Mouse (Mus musculus) CD8-positive naive resting alpha-beta T cell, adult 2 months (primary cell): ENCODE results near the gene Tfpi.

Experiments used
- DNase-seq, 2 experiments: peaks; one replicate each; pipeline ENCODE4 v3.0.0; 2022; ENCODE audit warnings: low read depth in 2 of 2, low spot score in 2 of 2

Tfpi gene

DNA sequence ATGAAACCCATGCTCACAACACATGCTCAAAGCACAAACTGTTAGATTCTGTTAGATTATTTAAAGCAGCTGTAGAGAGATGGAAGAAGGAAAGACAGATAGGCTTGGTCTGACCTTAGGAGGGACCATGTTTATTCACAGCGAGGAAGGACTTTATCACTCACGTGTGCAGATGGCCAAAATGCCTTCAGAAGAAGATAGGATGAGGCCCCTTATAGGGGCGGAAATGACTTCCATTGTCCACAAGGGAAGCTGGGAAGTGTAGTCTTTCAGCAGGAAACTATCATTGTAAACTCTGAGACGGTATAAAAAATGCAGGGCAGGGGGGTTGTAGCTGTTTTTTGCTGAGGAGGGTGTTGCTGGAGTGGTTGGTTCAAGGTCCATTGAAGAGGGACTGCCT is at the start of gene Tfpi:
Tfpi (minus strand) TSS at position 199 of the 400 bp plus-strand sequence.
- no peak for DNase-seq

GRCm38 (mm10) chr2:84526221-84526620 is 49.6 kb upstream of the Tfpi start:
- no peak for DNase-seq

- DNase-seq, result no peak
Measured at GRCm38 (mm10) chr2:84525806-84526205, 49.2 kb upstream of the Tfpi start.

- DNase-seq, result no peak
Measured at GRCm38 (mm10) chr2:84525047-84525446, 48.5 kb upstream of the Tfpi start.

- DNase-seq, result no peak
Measured at GRCm38 (mm10) chr2:84523994-84524393, 47.4 kb upstream of the Tfpi start.

DNA sequence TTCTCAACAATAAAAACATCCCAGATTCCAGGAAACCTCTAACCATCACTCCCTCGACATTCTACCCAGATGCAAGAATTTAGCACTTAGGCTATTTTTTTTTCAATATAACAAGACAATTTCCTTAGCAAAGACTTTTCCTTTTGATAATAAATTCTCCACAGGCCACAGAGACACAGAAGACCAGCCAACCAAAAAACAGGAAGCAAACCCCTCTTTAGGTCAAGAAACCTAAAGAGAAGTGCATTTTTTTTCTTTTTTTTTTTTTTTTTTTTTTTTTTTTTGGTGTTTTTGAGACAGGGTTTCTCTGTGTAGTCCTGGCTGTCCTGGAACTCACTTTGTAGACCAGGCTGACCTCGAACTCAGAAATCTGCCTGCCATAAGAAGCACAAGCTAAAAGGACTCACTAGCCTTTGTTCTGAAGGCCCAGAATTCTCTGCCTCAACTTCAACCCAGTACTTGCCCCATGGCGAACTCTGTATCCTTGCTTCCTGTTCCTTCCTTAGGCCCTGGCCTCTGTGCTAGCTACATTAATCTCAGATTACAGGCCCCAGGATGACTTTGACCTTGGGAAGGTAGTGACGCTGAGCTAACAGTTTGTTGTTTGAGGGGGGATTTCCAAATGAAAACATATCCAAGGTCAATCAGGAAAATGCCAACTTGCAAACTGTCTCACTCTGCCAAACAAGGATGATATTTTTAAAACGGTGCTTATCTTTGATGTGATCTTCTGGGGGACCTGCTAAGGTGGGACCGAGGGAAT is 46.7 kb upstream of the Tfpi start:
- DNase-seq, result no peak

- DNase-seq, result no peak
Measured at GRCm38 (mm10) chr2:84519514-84520067, 43.0 kb upstream of the Tfpi start.

DNA sequence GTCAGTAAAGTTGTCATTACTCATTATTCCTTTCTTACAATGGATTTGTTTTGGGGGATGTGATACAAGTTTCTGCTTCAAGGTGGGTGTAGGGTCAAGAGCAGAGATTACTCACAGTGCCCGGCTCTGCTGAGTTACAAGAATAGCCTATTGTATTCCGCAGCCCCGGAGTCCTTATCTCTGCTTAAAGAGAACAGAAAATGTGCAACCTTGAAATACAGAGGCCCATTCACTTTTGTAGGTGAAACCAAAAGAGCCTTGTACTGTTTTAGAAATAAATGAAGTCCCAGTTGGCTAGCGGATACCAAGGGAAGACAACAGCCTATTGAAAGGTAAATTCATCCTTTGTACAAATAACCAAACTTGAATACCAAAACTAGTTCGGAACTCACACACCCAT is 42.2 kb upstream of the Tfpi start:
- DNase-seq, result no peak

GRCm38 (mm10) chr2:84513281-84513680 is 36.7 kb upstream of the Tfpi start:
- no peak for DNase-seq

DNA sequence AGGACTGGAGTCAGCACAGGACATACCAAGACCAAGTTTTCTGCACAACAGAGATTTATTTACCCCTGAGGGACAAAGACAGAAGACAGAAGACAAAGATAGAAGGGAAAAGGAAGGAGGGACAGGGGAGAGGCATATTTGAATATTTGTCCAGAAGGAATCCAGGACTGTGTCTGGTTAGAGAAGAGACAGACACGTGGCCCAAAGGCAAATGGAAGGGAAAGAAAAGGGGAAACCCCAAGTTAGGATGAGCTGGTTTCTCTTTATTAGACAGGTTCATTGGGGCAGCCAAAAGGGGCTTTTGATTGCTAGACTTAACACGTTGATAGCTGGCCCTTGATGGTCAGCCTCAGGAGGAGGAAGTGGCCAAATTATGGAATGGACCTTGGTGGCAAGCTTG is 34.9 kb upstream of the Tfpi start:
- no peak for DNase-seq

- peak in 1 of 2 experiments; percentile 7 for DNase-seq
Measured at GRCm38 (mm10) chr2:84511036-84511435, 34.5 kb upstream of the Tfpi start.

- DNase-seq, result peak; percentile 26 to 45
Measured at GRCm38 (mm10) chr2:84504954-84505394, 28.4 kb upstream of the Tfpi start.

- DNase-seq, result no peak
Measured at GRCm38 (mm10) chr2:84504285-84504684, 27.7 kb upstream of the Tfpi start.

DNA sequence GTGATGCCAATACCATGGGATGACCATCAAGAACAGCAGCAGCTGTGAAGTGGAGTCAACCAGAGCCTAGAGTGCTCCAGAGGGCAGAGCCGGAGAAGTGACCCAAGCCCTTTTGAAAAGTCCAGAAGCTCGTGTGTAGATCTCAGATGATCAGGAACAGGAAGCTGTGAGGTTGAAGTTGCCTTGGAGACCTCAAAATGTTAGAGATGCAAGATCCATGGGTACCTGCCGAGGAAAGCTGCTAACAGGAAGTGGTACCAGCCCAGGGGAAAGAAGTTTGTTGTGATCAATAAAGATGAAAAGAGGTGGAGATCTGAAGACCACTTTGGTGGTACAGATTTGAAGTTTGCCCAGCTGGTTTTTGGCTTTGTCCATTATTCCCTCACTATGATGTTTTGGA is 22.3 kb upstream of the Tfpi start:
- peak in 1 of 2 experiments; percentile 37 for DNase-seq

DNA sequence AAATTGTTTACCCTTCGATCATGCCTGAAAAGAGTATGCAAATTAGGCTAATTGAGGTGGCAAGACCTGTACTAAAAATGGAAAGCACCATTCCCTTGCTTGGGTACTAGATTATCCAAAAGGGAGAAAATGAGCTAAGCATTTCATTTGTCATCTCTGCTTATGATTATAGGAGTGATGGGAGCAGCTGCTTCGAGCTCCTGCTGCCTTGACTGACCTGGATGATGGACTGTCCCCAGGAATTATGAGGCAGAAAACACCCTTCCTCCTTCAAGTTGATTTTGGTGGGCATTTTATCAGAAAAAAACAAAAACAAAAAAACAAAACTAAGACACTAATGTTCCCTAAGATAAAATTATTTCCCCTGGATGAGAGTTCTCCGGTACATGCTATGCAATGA is 18.5 kb upstream of the Tfpi start:
- no peak for DNase-seq

GRCm38 (mm10) chr2:84493626-84494025 is 17.1 kb upstream of the Tfpi start:
- no peak for DNase-seq

- no peak for DNase-seq
Measured at GRCm38 (mm10) chr2:84491715-84492114, 15.1 kb upstream of the Tfpi start.

- no peak for DNase-seq
Measured at GRCm38 (mm10) chr2:84487705-84488291, 11.2 kb upstream of the Tfpi start.

- peak; percentile 52 to 69 for DNase-seq
Measured at GRCm38 (mm10) chr2:84481863-84482262, 5.3 kb upstream of the Tfpi start.

DNA sequence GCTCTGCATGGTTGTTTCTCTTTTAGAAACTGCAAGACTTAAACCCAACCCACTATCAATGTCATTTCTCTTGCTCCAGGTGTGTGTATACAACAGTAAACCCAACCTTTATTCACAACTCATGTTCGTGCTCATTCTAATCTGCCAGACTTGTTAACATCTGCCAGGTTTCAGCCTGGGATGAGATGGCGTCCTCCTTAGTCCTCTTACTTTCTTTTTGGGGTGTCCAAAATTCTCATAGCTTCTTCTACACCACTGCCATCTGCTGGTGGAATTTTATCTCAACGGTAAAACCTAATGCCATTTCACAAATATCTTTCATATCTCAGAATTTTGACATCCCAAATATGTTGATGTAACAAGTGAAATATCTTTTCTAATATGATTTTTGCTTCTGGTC is 2.5 kb upstream of the Tfpi start:
- DNase-seq, result peak; percentile 46 to 68

GRCm38 (mm10) chr2:84477759-84478158 is 1.2 kb upstream of the Tfpi start:
- DNase-seq, result no peak

DNA sequence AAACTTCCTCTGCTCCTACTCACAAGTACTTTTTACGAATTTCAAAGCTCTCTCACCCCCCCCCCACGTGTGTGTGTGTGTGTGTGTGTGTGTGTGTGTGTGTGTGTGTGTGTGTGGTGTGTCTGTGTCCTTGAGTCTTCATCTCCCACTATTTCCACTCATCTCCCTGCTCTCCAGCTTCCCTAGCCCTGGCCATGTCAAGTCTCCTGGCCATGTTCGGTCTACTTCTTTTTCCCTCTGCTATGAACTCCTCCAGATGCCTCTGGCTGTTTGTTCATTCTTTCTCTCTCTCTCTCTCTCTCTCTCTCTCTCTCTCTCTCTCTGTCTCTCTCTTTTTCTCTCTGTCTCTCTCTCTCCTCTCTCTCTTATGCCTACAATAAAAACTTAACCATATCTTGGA is 444 bp downstream of the Tfpi start:
- no peak for DNase-seq
